ENCODE assay signal across 26 mouse cellular contexts in the genomic region with DNA sequence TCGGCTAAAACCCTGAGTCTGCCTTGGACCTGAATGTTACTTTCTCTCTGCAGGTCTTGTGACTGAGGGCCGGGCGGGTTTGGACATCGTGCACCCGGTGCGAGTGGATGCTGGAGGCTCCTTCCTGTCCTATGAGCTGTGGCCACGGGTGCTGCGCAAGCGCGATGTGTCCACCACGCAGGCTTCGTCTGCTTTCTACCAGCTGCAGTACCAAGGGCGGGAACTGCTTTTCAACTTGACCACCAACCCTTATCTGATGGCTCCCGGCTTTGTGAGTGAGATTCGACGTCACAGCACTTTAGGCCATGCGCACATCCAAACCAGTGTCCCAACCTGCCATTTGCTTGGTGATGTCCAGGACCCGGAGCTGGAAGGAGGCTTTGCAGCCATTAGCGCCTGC. TPM values are rescaled to one million over a fixed set of nuclear protein-coding genes. Genes with fewer than 3 reads are reported as not detected.
"Had no signal": no experiment of that assay in that cellular context is flagged by ENCODE, and none has a peak within 500 bp of the region (broad histone marks: within the 10 kb centered on the region; RNA-seq: fewer than 3 reads in every experiment).

No protein-coding gene starts in this region.

- H3K4me2 ChIP-seq: heart, embryonic 12.5 days; hindbrain, embryonic 12.5 days; hindbrain, embryonic 14.5 days; intestine, embryonic 15.5 days; limb, embryonic 12.5 days; liver, embryonic 11.5 days; liver, embryonic 13.5 days had no signal

- ATAC-seq: hindbrain, embryonic 16.5 days; inflammation-experienced regulatory T-cells, adult 6 months; intestine, embryonic 15.5 days; intestine, postnatal 0 days had no signal

- H3K9ac ChIP-seq: heart, embryonic 12.5 days; hindbrain, embryonic 12.5 days; hindbrain, embryonic 14.5 days; intestine, embryonic 15.5 days; limb, embryonic 12.5 days; liver, embryonic 13.5 days had no signal

- H3K4me3 ChIP-seq: gastrocnemius, adult 2 months; heart, adult 2 months; heart, embryonic 12.5 days; hindbrain, embryonic 10.5 days; hindbrain, embryonic 12.5 days; intestine, embryonic 15.5 days; layer of hippocampus, adult 2 months; left cerebral cortex, adult 2 months; limb, embryonic 10.5 days; limb, embryonic 12.5 days; liver, embryonic 13.5 days had no signal

- DNase-seq: gastrocnemius, adult 2 months; gastrocnemius, postnatal 10 days; gastrocnemius, postnatal 25 days; heart, adult 2 months; heart, postnatal 10 days; heart, postnatal 4 days; kidney, adult 18-20 months; kidney, adult 8-10 months; kidney, postnatal 10 days; kidney, postnatal 25 days; kidney, postnatal 4 days; liver; liver, embryonic 13.5 days had no signal

- H3K36me3 ChIP-seq: intestine, embryonic 15.5 days; liver, embryonic 13.5 days had no signal

- H3K9me3 ChIP-seq: heart, embryonic 12.5 days; hindbrain, embryonic 10.5 days; hindbrain, embryonic 12.5 days; intestine, embryonic 15.5 days; limb, embryonic 10.5 days; limb, embryonic 12.5 days; liver, embryonic 13.5 days had no signal

- H3K27ac ChIP-seq: gastrocnemius, adult 2 months; heart, adult 2 months; hindbrain, embryonic 10.5 days; hindbrain, embryonic 12.5 days; hindbrain, embryonic 14.5 days; intestine, embryonic 15.5 days; layer of hippocampus, adult 2 months; left cerebral cortex, adult 2 months; limb, embryonic 10.5 days; limb, embryonic 12.5 days; liver, embryonic 13.5 days had no signal

- H3K4me1 ChIP-seq: hindbrain, embryonic 10.5 days; hindbrain, embryonic 12.5 days; intestine, embryonic 15.5 days; limb, embryonic 10.5 days; limb, embryonic 12.5 days; liver, embryonic 13.5 days had no signal

- H3K27me3 ChIP-seq: heart, embryonic 12.5 days; hindbrain, embryonic 12.5 days; intestine, embryonic 15.5 days; limb, embryonic 12.5 days; liver, embryonic 13.5 days had no signal

RNA-seq across cellular contexts. Expression of a gene that starts 8.6 kb away (rescaled TPM):
- polyA plus RNA-seq: inflammation-experienced regulatory T-cells, adult 6 months had no signal
